Comparison of ENCODE assay signal across 14 mouse cellular contexts in genomic region chr12:104238048-104238447, GRCm38 (mm10). TPM values are rescaled to one million over a fixed set of nuclear protein-coding genes. Genes with fewer than 3 reads are reported as not detected.
"Had no signal": no experiment of that assay in that cellular context is flagged by ENCODE, and none has a peak within 500 bp of the region (broad histone marks: within the 10 kb centered on the region; RNA-seq: fewer than 3 reads in every experiment).

No protein-coding gene starts in this region.

RNA-seq across cellular contexts. Expression of gene Serpina3g, which starts 2.0 kb away (rescaled TPM):
- polyA plus RNA-seq: forebrain, embryonic 10.5 days; forebrain, embryonic 11.5 days; forebrain, embryonic 12.5 days; forebrain, embryonic 16.5 days had no signal

RNA-seq across cellular contexts. Expression of gene Serpina3f, which starts 23.7 kb away (rescaled TPM):
- polyA plus RNA-seq: cortical plate, adult 2 months; embryonic facial prominence, embryonic 13.5 days; embryonic facial prominence, embryonic 15.5 days; erythroblast, embryonic 14.5 days; forebrain, embryonic 16.5 days; frontal cortex, adult 2 months had no signal

RNA-seq across cellular contexts. Expression of gene Serpina3i, which starts 24.9 kb away (rescaled TPM):
- polyA plus RNA-seq: cortical plate, adult 2 months; embryonic facial prominence, embryonic 11.5 days; erythroblast, embryonic 14.5 days; forebrain, embryonic 10.5 days; forebrain, embryonic 13.5 days; forebrain, embryonic 14.5 days; forebrain, embryonic 15.5 days; forebrain, embryonic 16.5 days; forebrain, postnatal 0 days; frontal cortex, adult 2 months had no signal
